Mouse (Mus musculus): ENCODE measurements around the gene Ccdc9b. TPM values are rescaled to one million over a fixed set of nuclear protein-coding genes. Genes with fewer than 3 reads are reported as not detected.

Ccdc9b gene
- total and polyA plus RNA-seq, 3 experiments = not detected

GRCm38 (mm10) chr2:118729816-118730621, 32.4 kb downstream of the Ccdc9b start:
- Histone ChIP-seq H3K27ac (ENCODE audit: insufficient read depth, low read depth) (no peak overlapping the region), H3K4me3 (replicated peaks in 1 of 3; ENCODE audit: low read depth in 2 of 3, low read length in 2 of 3, poor library complexity in 1 of 3) (no peak overlapping the region), H3K9me3 (replicated peaks; ENCODE audit: low read length) (no peaks in the 10 kb centered on the region), H3K36me3 (replicated peaks in 1 of 2; ENCODE audit: control insufficient read depth in 1 of 2, insufficient read depth in 1 of 2, low read length in 1 of 2) (peaks cover 0 to 9% of the 10 kb centered on the region in 2 experiments), H3K27me3 (replicated peaks) (peaks cover 6% of the 10 kb centered on the region), H3K9ac (ENCODE audit: insufficient read depth, low read depth) (no peak overlapping the region), H3K79me2 (replicated peaks; ENCODE audit: control insufficient read depth, extremely low read depth, insufficient read depth, poor library complexity, severe bottlenecking) (no peaks in the 10 kb centered on the region), H3K4me1 (ENCODE audit: control insufficient read depth in 1 of 2, insufficient read depth in 2 of 2) (peaks cover 16 to 52% of the 10 kb centered on the region in 2 experiments; a peak in 3 of 4 replicates), H3K4me2 (ENCODE audit: insufficient read depth, low read depth, poor library complexity, severe bottlenecking) (no peak overlapping the region)
- in situ Hi-C loops (cut with MboI; ENCODE audit: low pct_ligation_motif_present, low pct_unique_long_range_greater_than_20kb, low sequenced_read_pairs) (loop anchor here (10.0 to 25.0 kb wide), 2 partner anchors 85 to 243 kb away; partner anchors contain the start of gene Srp14), dilution Hi-C loops (cut with MboI; ENCODE audit: extremely low pct_ligation_motif_present, extremely low pct_unique_long_range_greater_than_20kb, low sequenced_read_pairs) (no loop called here)
- TF ChIP-seq EP300 (IDR thresholded peaks at IDR 0.05; ENCODE audit: low read length) (no peak), TCF12 (IDR thresholded peaks at IDR 0.05; ENCODE audit: low read depth, low read length) (peak; percentile 45; the same call in 1 of the 2 replicates), ZC3H11A (IDR thresholded peaks at IDR 0.05; ENCODE audit: low read depth, low read length) (no peak), CHD2 (IDR thresholded peaks at IDR 0.05; ENCODE audit: low read length) (0 out of 2 replicates have a peak, but pooled peaks have one; percentile 15)
- no peak for DNase-seq (ENCODE audit: extremely low read depth)

- H3K79me2 ChIP-seq (replicated peaks; ENCODE audit: control insufficient read depth, extremely low read depth, insufficient read depth, poor library complexity, severe bottlenecking) = no peaks in the 10 kb centered on the region
- DNase-seq (ENCODE audit: extremely low read depth) = no peak
- no peak overlapping the region for H3K4me3 ChIP-seq (replicated peaks in 1 of 3; ENCODE audit: low read depth in 2 of 3, low read length in 2 of 3, poor library complexity in 1 of 3)
- H3K9me3 ChIP-seq (replicated peaks; ENCODE audit: low read length) = no peaks in the 10 kb centered on the region
- H3K4me2 ChIP-seq (ENCODE audit: insufficient read depth, low read depth, poor library complexity, severe bottlenecking) = no peak overlapping the region
- in situ Hi-C loops (cut with MboI; ENCODE audit: low pct_ligation_motif_present, low pct_unique_long_range_greater_than_20kb, low sequenced_read_pairs) (loop anchor here (25.0 kb wide), 1 partner anchor 242 kb away; the partner anchor contains the start of gene Srp14), dilution Hi-C loops (cut with MboI; ENCODE audit: extremely low pct_ligation_motif_present, extremely low pct_unique_long_range_greater_than_20kb, low sequenced_read_pairs) (no loop called here)
- peaks cover 6% of the 10 kb centered on the region for H3K27me3 ChIP-seq (replicated peaks)
- no peak overlapping the region for H3K9ac ChIP-seq (ENCODE audit: insufficient read depth, low read depth)
- H3K4me1 ChIP-seq (ENCODE audit: control insufficient read depth in 1 of 2, insufficient read depth in 2 of 2) = peaks cover 16 to 59% of the 10 kb centered on the region in 2 experiments; a peak in 3 of 4 replicates
- H3K36me3 ChIP-seq (replicated peaks in 1 of 2; ENCODE audit: control insufficient read depth in 1 of 2, insufficient read depth in 1 of 2, low read length in 1 of 2) = peaks cover under 1 to 16% of the 10 kb centered on the region in 2 experiments
- H3K27ac ChIP-seq (ENCODE audit: insufficient read depth, low read depth) = no peak overlapping the region
- TF ChIP-seq RCOR1 (conservative IDR thresholded peaks at IDR 0.05; ENCODE audit: low read depth, low read length) (no peak), NRF1 (IDR thresholded peaks at IDR 0.05; ENCODE audit: low read depth, low read length) (no peak), ZC3H11A (IDR thresholded peaks at IDR 0.05; ENCODE audit: low read depth, low read length) (no peak), BHLHE40 (IDR thresholded peaks at IDR 0.05; ENCODE audit: low read depth, low read length) (no peak)
Observed at GRCm38 (mm10) chr2:118729194-118729593, 33.3 kb downstream of the Ccdc9b start.

- in situ Hi-C loops (cut with MboI; ENCODE audit: low pct_ligation_motif_present, low pct_unique_long_range_greater_than_20kb, low sequenced_read_pairs) (loop anchor here (25.0 kb wide), 1 partner anchor 241 kb away; the partner anchor contains the start of gene Srp14), dilution Hi-C loops (cut with MboI; ENCODE audit: extremely low pct_ligation_motif_present, extremely low pct_unique_long_range_greater_than_20kb, low sequenced_read_pairs) (no loop called here)
- Histone ChIP-seq H3K79me2 (replicated peaks; ENCODE audit: control insufficient read depth, extremely low read depth, insufficient read depth, poor library complexity, severe bottlenecking) (no peaks in the 10 kb centered on the region), H3K9me3 (replicated peaks; ENCODE audit: low read length) (no peaks in the 10 kb centered on the region), H3K9ac (ENCODE audit: insufficient read depth, low read depth) (peak within 1 kb of the TSS; percentile 55), H3K36me3 (replicated peaks in 1 of 2; ENCODE audit: control insufficient read depth in 1 of 2, insufficient read depth in 1 of 2, low read length in 1 of 2) (peaks cover 6 to 25% of the 10 kb centered on the region in 2 experiments), H3K4me3 (replicated peaks in 1 of 3; ENCODE audit: low read depth in 2 of 3, low read length in 2 of 3, poor library complexity in 1 of 3) (peak within 1 kb of the TSS; percentile 36 to 64 (median 59)), H3K27me3 (replicated peaks) (peaks cover under 1% of the 10 kb centered on the region), H3K27ac (ENCODE audit: insufficient read depth, low read depth) (peak within 1 kb of the TSS; percentile 46; the same call in 1 of the 2 replicates), H3K4me1 (ENCODE audit: control insufficient read depth in 1 of 2, insufficient read depth in 2 of 2) (peaks cover 16 to 65% of the 10 kb centered on the region in 2 experiments; a peak in 3 of 4 replicates), H3K4me2 (ENCODE audit: insufficient read depth, low read depth, poor library complexity, severe bottlenecking) (peak within 1 kb of the TSS; percentile 53)
- TF ChIP-seq EP300 (IDR thresholded peaks at IDR 0.05; ENCODE audit: low read length) = peak; percentile 40; the same call in 1 of the 2 replicates
- no peak for TF ChIP-seq CTCF (conservative IDR thresholded peaks at IDR 0.05 in 1 of 2, IDR thresholded peaks at IDR 0.05 in 1 of 2; ENCODE audit: low read depth in 2 of 2, low read length in 2 of 2)
- TF ChIP-seq ZMIZ1 (IDR thresholded peaks at IDR 0.05; ENCODE audit: low read depth, low read length) = 0 out of 2 replicates have a peak, but pooled peaks have one; percentile 30
- TF ChIP-seq ETS1 (conservative IDR thresholded peaks at IDR 0.05; ENCODE audit: low read depth, low read length) = peak; percentile 34; the same call in 1 of the 2 replicates
- peak; percentile 51; the same call in 1 of the 2 replicates for TF ChIP-seq TCF12 (IDR thresholded peaks at IDR 0.05; ENCODE audit: low read depth, low read length)
- peak; percentile 38; the same call in 1 of the 2 replicates for TF ChIP-seq IRF4 (IDR thresholded peaks at IDR 0.05; ENCODE audit: low read depth, low read length)
- 0 out of 2 replicates have a peak, but pooled peaks have one; percentile 60 for TF ChIP-seq MAZ (IDR thresholded peaks at IDR 0.05; ENCODE audit: low read depth, low read length)
- peak; percentile 67; the same call in 1 of the 2 replicates for TF ChIP-seq TBP (conservative IDR thresholded peaks at IDR 0.05; ENCODE audit: low read depth, low read length)
- TF ChIP-seq CHD2 (IDR thresholded peaks at IDR 0.05; ENCODE audit: low read length) = peak; percentile 48; the same call in 1 of the 2 replicates
- TF ChIP-seq RAD21 (IDR thresholded peaks at IDR 0.05; ENCODE audit: low read depth, low read length) = no peak
- TF ChIP-seq MEF2A (IDR thresholded peaks at IDR 0.05; ENCODE audit: borderline replicate concordance, low read depth, low read length) = peak; percentile 48; the same call in 1 of the 2 replicates
- TF ChIP-seq POLR2A (IDR thresholded peaks at IDR 0.05; ENCODE audit: low read depth, low read length) = peak; percentile 63
- TF ChIP-seq KAT2A (IDR thresholded peaks at IDR 0.05; ENCODE audit: insufficient replicate concordance, low read length) = 0 out of 2 replicates have a peak, but pooled peaks have one; percentile 41
- peak; percentile 58; the same call in 1 of the 2 replicates for TF ChIP-seq NELFE (IDR thresholded peaks at IDR 0.05; ENCODE audit: low read depth, low read length)
- no peak for TF ChIP-seq RCOR1 (conservative IDR thresholded peaks at IDR 0.05; ENCODE audit: low read depth, low read length)
- TF ChIP-seq MAX (IDR thresholded peaks at IDR 0.05; ENCODE audit: low read length) = peak; percentile 50; the same call in 1 of the 2 replicates
- no peak for TF ChIP-seq ZKSCAN1 (IDR thresholded peaks at IDR 0.05; ENCODE audit: borderline replicate concordance, low read depth, low read length)
- TF ChIP-seq BHLHE40 (IDR thresholded peaks at IDR 0.05; ENCODE audit: low read depth, low read length) = 0 out of 2 replicates have a peak, but pooled peaks have one; percentile 55
- peak; percentile 60 for DNase-seq (ENCODE audit: extremely low read depth)
Observed at GRCm38 (mm10) chr2:118728337-118728736, 34.1 kb downstream of the Ccdc9b start, which contains the start of gene Plcb2. TSS of gene Plcb2 (minus strand) at chr2:118728438.

Measured in CH12.LX (cell line).